ENCODE assay signal across 7 mouse cellular contexts in the genomic region with DNA sequence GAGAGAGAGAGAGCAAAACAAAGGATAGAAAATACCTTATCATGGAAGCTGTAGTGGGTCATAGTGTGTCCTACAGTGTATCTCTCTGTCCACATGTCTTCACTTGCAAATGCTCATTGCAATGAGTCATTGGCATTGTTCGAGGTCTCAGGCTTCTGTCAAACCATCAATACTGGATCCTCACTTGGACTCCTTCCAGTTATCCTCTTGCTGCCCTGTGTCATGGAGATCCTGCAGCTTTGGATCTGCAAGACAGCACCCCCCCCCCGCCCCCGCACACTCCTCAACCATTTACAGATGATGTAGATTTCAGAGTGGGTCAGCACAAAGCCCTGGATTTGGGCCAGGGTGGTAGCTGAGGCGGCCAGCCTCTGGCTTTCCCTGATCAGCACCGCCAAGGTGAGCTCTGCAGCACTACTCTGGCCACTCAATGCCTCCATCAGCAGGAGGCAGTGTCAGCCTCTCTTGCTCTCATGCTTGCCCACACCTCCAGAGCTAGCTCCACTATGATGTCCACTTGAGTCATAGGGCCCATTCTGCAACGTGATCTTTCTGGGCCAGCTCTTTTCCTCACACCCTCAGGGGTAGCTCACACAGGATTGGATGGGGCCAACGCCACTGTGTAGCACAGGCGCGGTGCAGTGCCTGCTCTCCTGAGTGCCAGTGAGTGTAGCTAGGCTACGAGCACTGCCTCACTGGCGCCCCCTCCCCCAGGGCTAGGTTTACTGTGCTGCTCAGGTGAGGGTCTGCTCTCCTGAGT. TPM values are rescaled to one million over a fixed set of nuclear protein-coding genes. Genes with fewer than 3 reads are reported as not detected.
DNase-seq lines count a peak whose midpoint lies in the region; ATAC-seq and TF ChIP-seq lines count a peak whose summit lies in the region.

No protein-coding gene starts in this region.

- TF ChIP-seq EP300 in liver, embryonic 14.5 days (IDR thresholded peaks at IDR 0.05; ENCODE audit: low read depth) = no peak

- H3K4me1 ChIP-seq in forebrain, postnatal 0 days (ENCODE audit: insufficient read depth) = no peaks in the 10 kb centered on the region; the same call in 1 of the 2 replicates
- H3K4me1 ChIP-seq in liver, embryonic 14.5 days (replicated peaks; ENCODE audit: control insufficient read depth in 2 of 2, insufficient read depth in 2 of 2, low read length in 1 of 2) = no peaks in the 10 kb centered on the region

- no peaks in the 10 kb centered on the region for H3K27me3 ChIP-seq in forebrain, postnatal 0 days (ENCODE audit: insufficient read depth, low read length)
- no peaks in the 10 kb centered on the region for H3K27me3 ChIP-seq in liver, embryonic 14.5 days (ENCODE audit: control insufficient read depth, insufficient read depth, low read length)

- H3K4me3 ChIP-seq in forebrain, postnatal 0 days (ENCODE audit: low read depth, low read length) = no peak overlapping the region
- H3K4me3 ChIP-seq in liver, embryonic 14.5 days (ENCODE audit: insufficient read depth in 1 of 2, low read depth in 2 of 2, low read length in 2 of 2) = no peak overlapping the region

- no peak overlapping the region for H3K4me2 ChIP-seq in forebrain, postnatal 0 days (ENCODE audit: low read depth)
- H3K4me2 ChIP-seq in liver, embryonic 14.5 days (ENCODE audit: low read depth) = no peak overlapping the region

- ATAC-seq in forebrain, postnatal 0 days = peak; percentile 47; the same call in 1 of the 2 replicates
- ATAC-seq in liver, embryonic 14.5 days (ENCODE audit: insufficient read depth) = 0 out of 2 replicates have a peak, but pooled peaks have one; percentile 28

- no peaks in the 10 kb centered on the region for H3K36me3 ChIP-seq in forebrain, postnatal 0 days (ENCODE audit: insufficient read depth)
- no peaks in the 10 kb centered on the region for H3K36me3 ChIP-seq in liver, embryonic 14.5 days (replicated peaks; ENCODE audit: control insufficient read depth, insufficient read depth, low read depth)

- no peak overlapping the region for H3K27ac ChIP-seq in forebrain, postnatal 0 days (ENCODE audit: low read depth, low read length)
- H3K27ac ChIP-seq in liver, embryonic 14.5 days = no peak overlapping the region

- WGBS in forebrain, postnatal 0 days = 23% methylated on average over 11 of the region's 11 CpGs
- 22% methylated on average over 11 of the region's 11 CpGs for WGBS in liver, embryonic 14.5 days (ENCODE audit: insufficient replicate concordance)

- H3K9ac ChIP-seq in forebrain, postnatal 0 days = no peak overlapping the region
- no peak overlapping the region for H3K9ac ChIP-seq in liver, embryonic 14.5 days (replicated peaks)

- DNase-seq in thymus, postnatal 0 days (ENCODE audit: low spot score) = peak; percentile 2
- DNase-seq in thymus, adult 18-20 months = no peak
- DNase-seq in forebrain, postnatal 0 days = no peak
- no peak for DNase-seq in liver, embryonic 14.5 days (ENCODE audit: low read depth in 3 of 3, low spot score in 3 of 3)
- DNase-seq in ovary, postnatal 10 days (ENCODE audit: low spot score) = no peak
- no peak for DNase-seq in cerebellum, postnatal 4 days (ENCODE audit: low spot score in 2 of 2)
- DNase-seq in spleen, postnatal 4 days (ENCODE audit: low spot score in 2 of 2) = no peak

- H3K9me3 ChIP-seq in forebrain, postnatal 0 days (ENCODE audit: low read length) = no peaks in the 10 kb centered on the region
- H3K9me3 ChIP-seq in liver, embryonic 14.5 days (ENCODE audit: control insufficient read depth, low read length) = no peaks in the 10 kb centered on the region

- TF ChIP-seq CTCF in forebrain, postnatal 0 days (IDR thresholded peaks at IDR 0.05; ENCODE audit: low read depth) = 0 out of 2 replicates have a peak, but pooled peaks have one; percentile 8
- TF ChIP-seq CTCF in liver, embryonic 14.5 days (IDR thresholded peaks at IDR 0.05; ENCODE audit: low read depth) = no peak

RNA-seq across cellular contexts. Expression of a gene that starts 2.1 kb away (rescaled TPM):
- not detected in 2 replicates for polyA plus RNA-seq in thymus, postnatal 0 days (2015; fragmentation: Nextera tagmentation; extraction: Ambion mirVana)
- total RNA-seq in forebrain, postnatal 0 days (2014; rRNA removed) = 3.2 and 4.8 TPM in 2 replicates
- 0.67 and 1.1 TPM in 2 replicates for polyA plus RNA-seq in forebrain, postnatal 0 days (2015; fragmentation: Nextera tagmentation; extraction: Ambion mirVana)
- polyA plus RNA-seq in liver, embryonic 14.5 days (2012; rRNA removed) = 0.01 TPM in 1 of 2 replicates, not detected in the other
- not detected in 2 replicates for polyA plus RNA-seq in liver, embryonic 14.5 days (2014; fragmentation: Nextera tagmentation; extraction: Ambion mirVana)

RNA-seq across cellular contexts. Expression of a gene that starts 43.0 kb away (rescaled TPM):
- 4.3 and 4.9 TPM in 2 replicates for polyA plus RNA-seq in thymus, postnatal 0 days (2015; fragmentation: Nextera tagmentation; extraction: Ambion mirVana)
- 47.6 and 57.3 TPM in 2 replicates for total RNA-seq in forebrain, postnatal 0 days (2014; rRNA removed)
- 7.3 and 10.9 TPM in 2 replicates for polyA plus RNA-seq in forebrain, postnatal 0 days (2015; fragmentation: Nextera tagmentation; extraction: Ambion mirVana)
- 1.1 and 1.6 TPM in 2 replicates for polyA plus RNA-seq in liver, embryonic 14.5 days (2012; rRNA removed)
- polyA plus RNA-seq in liver, embryonic 14.5 days (2014; fragmentation: Nextera tagmentation; extraction: Ambion mirVana) = 2.2 and 3.2 TPM in 2 replicates
